Mouse (Mus musculus) lung, postnatal 0 days (tissue): ENCODE measurements at regions not wholly inside any gene's neighbourhood (a gene's known extent, or its start where the extent isn't known, plus 50 kb on each side); places are given as distances from the start of the nearest gene placed in this dataset.

Experiments used
- ATAC-seq: fragments of 200-750 bp; cut with Nextera tagmentation; 2 replicates; pipeline ENCODE4 v1.8.0; 2017; ENCODE audit warnings: moderate library complexity
- DNase-seq: peaks from one replicate; pipeline ENCODE4 v3.0.0-alpha.2; 2016; ENCODE audit warnings: low spot score
- H3K27ac ChIP-seq: fragments of 300-500 bp; sonication (generic); 2 replicates; pipeline ENCODE4 v1.5.1; 2014; ENCODE audit warnings: antibody characterized with exemption, mild to moderate bottlenecking, low read length, mixed read lengths
- H3K27me3 ChIP-seq: fragments of 300-500 bp; sonication (generic); replicated peaks from 2 replicates; pipeline ENCODE4 v1.6.1; 2014; ENCODE audit warnings: low read length, mixed read lengths; ENCODE audit not compliant: insufficient read depth
- H3K36me3 ChIP-seq: fragments of 300-500 bp; sonication (generic); 2 replicates; pipeline ENCODE4 v1.6.1; 2014; ENCODE audit warnings: low read length, mixed read lengths; ENCODE audit not compliant: insufficient read depth
- H3K4me1 ChIP-seq: fragments of 300-500 bp; sonication (generic); 2 replicates; pipeline ENCODE4 v1.6.1; 2014; ENCODE audit warnings: antibody characterized with exemption, low read depth, low read length, mixed read lengths; ENCODE audit not compliant: insufficient read depth
- H3K4me2 ChIP-seq: fragments of 300-500 bp; sonication (generic); replicated peaks from 2 replicates; pipeline ENCODE4 v1.6.1; 2014; ENCODE audit warnings: low read depth, mild to moderate bottlenecking, low read length, moderate library complexity, mixed read lengths
- H3K4me3 ChIP-seq: fragments of 300-500 bp; sonication (generic); 2 replicates; pipeline ENCODE4 v1.5.1; 2014; ENCODE audit warnings: low read depth, low read length
- H3K9ac ChIP-seq: fragments of 300-500 bp; sonication (generic); replicated peaks from 2 replicates; pipeline ENCODE4 v1.6.1; 2014; ENCODE audit warnings: low read depth, mild to moderate bottlenecking
- H3K9me3 ChIP-seq: fragments of 300-500 bp; sonication (generic); 2 replicates; pipeline ENCODE4 v1.6.1; 2016; ENCODE audit warnings: low read length, mixed read lengths
- CTCF ChIP-seq: IDR thresholded peaks from 2 replicates; pipeline ENCODE4 v1.5.1; 2016; ENCODE audit warnings: antibody characterized with exemption, mild to moderate bottlenecking
- EP300 ChIP-seq: IDR thresholded peaks from 2 replicates; pipeline ENCODE4 v1.6.1; 2016; ENCODE audit warnings: antibody characterized with exemption, mild to moderate bottlenecking, control low read depth
- WGBS: fragments of 180-500 bp; shearing (Covaris S2); extraction: QIAGEN DNeasy Blood & Tissue Kit; methylation state at CpG from one replicate; pipeline ENCODE4 v1.1.7; 2014; 5-methylcytosine and 5-hydroxymethylcytosine counted together

DNA sequence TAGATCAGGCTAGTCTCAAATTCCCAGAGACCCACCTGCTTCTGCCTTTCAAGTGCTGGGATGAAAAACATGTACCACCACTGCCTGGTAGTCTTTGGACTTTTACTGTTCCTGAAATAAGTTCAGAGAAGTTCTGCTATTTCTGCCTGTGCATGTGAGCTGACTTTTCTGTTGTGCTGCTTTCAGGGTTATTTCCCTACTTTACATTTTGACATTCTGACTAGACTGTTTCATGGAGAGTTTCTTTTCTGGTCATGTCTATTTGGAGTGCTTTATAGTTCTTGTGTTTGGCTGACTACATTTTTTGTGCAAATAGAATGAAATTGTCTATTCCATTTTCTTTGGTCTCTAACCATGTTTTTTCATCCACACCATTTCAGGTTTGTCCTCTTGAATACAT, 109.5 kb upstream of the Tbc1d2b start:
- H3K36me3 ChIP-seq = no peaks in the 10 kb centered on the region
- H3K4me3 ChIP-seq = no peak overlapping the region
- no peak for TF ChIP-seq CTCF
- no peak for TF ChIP-seq EP300
- no peak overlapping the region for H3K9ac ChIP-seq
- H3K4me1 ChIP-seq = no peaks in the 10 kb centered on the region
- no peaks in the 10 kb centered on the region for H3K9me3 ChIP-seq
- no peak overlapping the region for H3K4me2 ChIP-seq
- no peak overlapping the region for H3K27ac ChIP-seq
- ATAC-seq = no peak
- no peaks in the 10 kb centered on the region for H3K27me3 ChIP-seq
- DNase-seq = no peak

DNA sequence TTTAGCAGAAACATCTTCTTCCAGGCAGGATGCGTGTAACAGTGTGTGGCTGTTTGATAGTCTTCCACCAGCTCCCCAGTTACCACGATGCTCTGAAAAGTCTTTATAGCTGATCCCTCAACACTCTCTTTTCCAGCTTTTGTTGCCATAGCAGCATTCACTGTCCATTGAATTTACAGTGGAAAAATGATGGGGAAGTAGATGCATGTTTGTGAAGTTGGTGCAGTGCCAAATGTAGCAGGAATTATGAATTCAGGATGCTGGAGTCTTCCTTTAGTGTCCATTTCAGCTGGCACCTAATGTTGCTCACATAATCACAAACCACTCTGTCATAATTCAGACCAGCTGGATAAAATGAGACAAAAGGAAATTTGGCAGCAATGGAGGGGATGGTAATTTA, 99.0 kb upstream of the Tbc1d2b start:
- WGBS = 48% methylated on average over 2 of the region's 2 CpGs
- ATAC-seq (no peak), DNase-seq (no peak)
- Histone ChIP-seq H3K27ac (no peak overlapping the region), H3K4me2 (no peak overlapping the region), H3K36me3 (no peaks in the 10 kb centered on the region), H3K4me1 (no peaks in the 10 kb centered on the region), H3K27me3 (no peaks in the 10 kb centered on the region), H3K9me3 (no peaks in the 10 kb centered on the region), H3K9ac (no peak overlapping the region), H3K4me3 (no peak overlapping the region)
- TF ChIP-seq EP300 (no peak), CTCF (no peak)

DNA sequence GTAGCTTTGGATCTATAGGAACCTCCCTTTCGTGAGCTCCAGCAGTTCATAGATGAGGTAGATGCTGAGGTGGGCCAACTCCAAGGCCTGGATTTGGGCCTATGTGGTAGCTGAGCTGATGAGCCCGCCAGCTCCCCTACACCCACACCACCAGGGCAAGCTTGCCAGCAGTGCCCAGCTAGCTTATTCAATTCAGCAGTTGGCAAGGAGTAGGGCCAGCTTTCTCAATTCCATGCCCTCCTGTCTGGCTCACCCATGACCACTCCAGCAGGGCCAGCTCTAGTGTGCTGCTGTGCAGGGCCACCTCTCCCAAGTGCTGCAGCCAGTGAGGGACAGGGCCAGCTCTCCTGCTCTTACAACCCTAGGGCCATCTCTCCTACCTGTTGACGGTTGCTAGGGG, 97.1 kb upstream of the Tbc1d2b start:
- Histone ChIP-seq H3K4me1 (no peaks in the 10 kb centered on the region), H3K4me3 (no peak overlapping the region), H3K9me3 (no peaks in the 10 kb centered on the region), H3K27me3 (no peaks in the 10 kb centered on the region), H3K4me2 (no peak overlapping the region), H3K27ac (no peak overlapping the region), H3K36me3 (no peaks in the 10 kb centered on the region), H3K9ac (no peak overlapping the region)
- DNase-seq (no peak), ATAC-seq (no peak)
- TF ChIP-seq CTCF (no peak), EP300 (no peak)
- WGBS = 71% methylated on average over 3 of the region's 3 CpGs

DNA sequence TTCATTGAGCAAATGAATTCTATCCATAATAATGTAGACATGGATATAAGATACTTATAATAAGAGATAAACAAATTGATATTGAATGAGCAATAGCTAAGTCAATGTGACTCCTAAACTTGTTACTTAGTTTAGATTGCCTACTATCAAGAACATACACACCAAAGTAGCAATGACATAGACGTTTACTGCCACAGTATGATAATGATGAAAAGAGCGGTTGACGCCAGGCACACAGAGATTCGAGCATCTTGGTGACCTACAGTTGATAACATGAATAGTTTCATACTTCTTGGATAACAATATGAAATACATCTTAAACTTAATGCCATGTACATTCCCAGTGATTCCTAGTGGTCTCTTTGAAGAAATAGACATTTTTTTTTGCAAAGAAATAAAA, 55.9 kb upstream of the Tbc1d2b start:
- Histone ChIP-seq H3K4me2 (no peak overlapping the region), H3K9ac (no peak overlapping the region), H3K36me3 (no peaks in the 10 kb centered on the region), H3K4me3 (no peak overlapping the region), H3K9me3 (no peaks in the 10 kb centered on the region), H3K27me3 (no peaks in the 10 kb centered on the region), H3K27ac (no peak overlapping the region), H3K4me1 (no peaks in the 10 kb centered on the region)
- ATAC-seq = no peak
- 81% methylated on average over 4 of the region's 4 CpGs for WGBS
- TF ChIP-seq CTCF = no peak
- no peak for TF ChIP-seq EP300
- no peak for DNase-seq
